Mouse (Mus musculus) midbrain, embryonic 14.5 days (tissue): ENCODE results near the gene Tnk2. TPM values are rescaled to one million over a fixed set of nuclear protein-coding genes. Genes with fewer than 3 reads are reported as not detected.
A peak's percentile ranks its signal among the peaks of the same experiment; 100 is the strongest.
"Not testable (repeated sequence)": the region's sequence is repeated elsewhere in the genome, so short reads cannot be mapped to it uniquely, and the experiment has no call there.

ENCODE experiments used
- ATAC-seq: fragments of 200-750 bp; cut with Nextera tagmentation; 2 replicates; pipeline ENCODE4 v1.8.0; 2017; ENCODE audit warnings: moderate number of reproducible peaks, moderate library complexity; ENCODE audit not compliant: low FRiP score, low TSS enrichment
- DNase-seq: peaks from one replicate; pipeline ENCODE4 v3.0.0-alpha.2; 2015
- H3K27ac ChIP-seq: fragments of 300-500 bp; sonication (generic); replicated peaks from 2 replicates; pipeline ENCODE4 v1.5.1; 2014; ENCODE audit warnings: mild to moderate bottlenecking, low read depth, low read length, moderate library complexity
- H3K27me3 ChIP-seq: fragments of 300-500 bp; sonication (generic); 2 replicates; pipeline ENCODE4 v1.6.1; 2014; ENCODE audit warnings: low read length, control low read depth, mixed read lengths; ENCODE audit not compliant: control insufficient read depth, insufficient read depth
- H3K36me3 ChIP-seq: fragments of 300-500 bp; sonication (generic); 2 replicates; pipeline ENCODE4 v1.6.1; 2014; ENCODE audit warnings: low read length, control low read depth; ENCODE audit not compliant: control insufficient read depth, insufficient read depth
- H3K4me1 ChIP-seq: fragments of 300-500 bp; sonication (generic); 2 replicates; pipeline ENCODE4 v1.6.1; 2014; ENCODE audit warnings: mild to moderate bottlenecking, antibody characterized with exemption, low read length, control low read depth; ENCODE audit not compliant: control insufficient read depth, insufficient read depth
- H3K4me2 ChIP-seq: fragments of 300-500 bp; sonication (generic); 2 replicates; pipeline ENCODE4 v1.6.1; 2014; ENCODE audit warnings: mild to moderate bottlenecking, low read length, moderate library complexity
- H3K4me3 ChIP-seq: fragments of 300-500 bp; sonication (generic); replicated peaks from 2 replicates; pipeline ENCODE4 v1.5.1; 2014; ENCODE audit warnings: low read depth, low read length
- H3K9ac ChIP-seq: fragments of 300-500 bp; sonication (generic); replicated peaks from 2 replicates; pipeline ENCODE4 v1.6.1; 2014; ENCODE audit warnings: mild to moderate bottlenecking, low read length, moderate library complexity
- H3K9me3 ChIP-seq: fragments of 300-500 bp; sonication (generic); 2 replicates; pipeline ENCODE4 v1.6.1; 2016; ENCODE audit warnings: low read length, control low read depth, mixed read lengths; ENCODE audit not compliant: control insufficient read depth
- WGBS: fragments of 180-500 bp; shearing (Covaris S2); extraction: QIAGEN DNeasy Blood & Tissue Kit; methylation state at CpG from one replicate; pipeline ENCODE4 v1.1.7; 2014; 5-methylcytosine and 5-hydroxymethylcytosine counted together
- polyA plus RNA-seq: library from polyadenylated mRNA; unstranded; fragments of >200 nt; fragmentation: Nextera tagmentation; extraction: Ambion mirVana; gene quantifications from 2 replicates; pipeline ENCODE4 v1.2.1, GENCODE M21; 2014

Tnk2 gene
- polyA plus RNA-seq, 1 experiment from 2014 or later = 17.6 TPM

- WGBS = 80% methylated on average over 2 of the region's 2 CpGs
- not testable (repeated sequence) for H3K27me3 ChIP-seq, H3K27ac ChIP-seq, H3K4me1 ChIP-seq, H3K9me3 ChIP-seq, DNase-seq, ATAC-seq, H3K4me2 ChIP-seq, H3K36me3 ChIP-seq, H3K9ac ChIP-seq, H3K4me3 ChIP-seq
Observed at GRCm38 (mm10) chr16:32640683-32641082, 3.0 kb upstream of the Tnk2 start.

- Histone ChIP-seq H3K4me3 (no peak overlapping the region), H3K27ac (no peak overlapping the region), H3K9me3 (no peaks in the 10 kb centered on the region), H3K27me3 (no peaks in the 10 kb centered on the region), H3K4me2 (no peak overlapping the region), H3K9ac (no peak overlapping the region), H3K36me3 (no peaks in the 10 kb centered on the region), H3K4me1 (peaks cover 18% of the 10 kb centered on the region)
- ATAC-seq (no peak), DNase-seq (no peak)
- 65% methylated on average over 20 of the region's 20 CpGs for WGBS
Observed at GRCm38 (mm10) chr16:32641440-32642219, 2.0 kb upstream of the Tnk2 start.

DNA sequence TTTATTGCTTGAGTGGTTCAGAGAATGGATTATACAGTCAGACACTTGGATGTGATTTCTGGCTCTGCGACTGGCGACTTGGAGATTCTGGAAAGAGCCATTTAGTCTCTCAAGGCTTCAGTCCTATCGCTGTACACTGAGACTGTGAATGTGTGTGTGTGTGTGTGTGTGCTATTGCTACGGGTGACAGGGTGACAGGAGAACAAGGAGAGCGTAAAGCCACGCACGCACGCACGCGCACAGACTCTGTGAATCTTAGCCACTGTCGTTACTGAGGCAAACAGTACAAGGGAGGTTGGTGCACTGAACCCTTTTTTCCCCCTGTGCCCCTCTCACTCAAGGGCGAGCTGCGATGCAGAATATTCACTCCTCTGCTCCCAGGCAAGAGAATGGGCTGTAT, 1.4 kb upstream of the Tnk2 start:
- H3K4me1 ChIP-seq = peaks cover 18% of the 10 kb centered on the region
- DNase-seq (peak; percentile 57), ATAC-seq (no peak)
- H3K9ac ChIP-seq = no peak overlapping the region
- WGBS = 40% methylated on average over 13 of the region's 13 CpGs
- no peaks in the 10 kb centered on the region for H3K27me3 ChIP-seq
- H3K36me3 ChIP-seq = no peaks in the 10 kb centered on the region
- no peak overlapping the region for H3K4me3 ChIP-seq
- peak overlapping the region; percentile 15; the same call in 1 of the 2 replicates for H3K4me2 ChIP-seq
- H3K9me3 ChIP-seq = no peaks in the 10 kb centered on the region
- no peak overlapping the region for H3K27ac ChIP-seq

DNA sequence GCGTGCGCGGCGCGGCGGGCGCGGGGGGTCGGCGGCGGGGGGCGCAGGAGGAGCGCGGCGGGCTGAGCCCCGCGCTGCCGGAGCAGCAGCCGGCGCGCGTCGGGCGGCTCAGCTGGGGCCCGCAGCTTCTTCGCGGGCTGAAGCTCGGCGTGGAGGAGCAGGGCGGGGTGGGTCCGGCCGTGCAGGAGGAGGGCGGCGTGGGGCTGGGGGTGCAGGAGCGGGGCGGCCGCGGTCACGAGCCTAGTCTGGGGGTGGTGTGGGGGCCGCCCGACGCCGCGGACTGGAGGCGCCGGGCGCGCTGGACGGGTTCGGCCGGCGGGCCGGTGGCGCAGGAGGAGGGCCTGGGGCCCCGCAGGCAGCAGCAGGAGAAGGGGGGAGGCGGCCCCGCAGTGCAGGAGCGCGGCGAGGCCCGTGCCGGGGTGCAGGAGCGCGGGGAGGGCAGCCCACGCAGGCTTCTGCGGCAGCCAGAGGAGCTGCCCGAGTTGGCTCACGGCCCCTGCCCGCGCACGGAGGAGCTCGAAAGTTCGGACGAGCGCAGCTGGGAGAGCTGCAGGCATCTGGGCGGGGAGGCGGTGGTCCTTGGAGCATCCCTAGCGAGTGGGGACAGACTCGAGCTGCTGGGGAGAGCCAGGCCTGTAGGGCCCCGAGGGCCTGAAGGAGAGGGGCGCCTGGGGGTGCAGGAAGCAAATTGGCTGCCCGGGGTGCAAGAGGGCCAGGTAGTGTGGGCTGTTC, 561 bp downstream of the Tnk2 start:
- H3K36me3 ChIP-seq = no peaks in the 10 kb centered on the region
- peak overlapping the region; percentile 85 for H3K4me2 ChIP-seq
- WGBS = under 1% methylated on average over 66 of the region's 82 CpGs
- H3K4me3 ChIP-seq = peak overlapping the region; percentile 90
- H3K27ac ChIP-seq = peak overlapping the region; percentile 89
- no peaks in the 10 kb centered on the region for H3K27me3 ChIP-seq
- H3K4me1 ChIP-seq = peaks cover 18% of the 10 kb centered on the region
- ATAC-seq (peak; percentile 74), DNase-seq (peak; percentile 71)
- no peaks in the 10 kb centered on the region for H3K9me3 ChIP-seq
- H3K9ac ChIP-seq = peak overlapping the region; percentile 83

GRCm38 (mm10) chr16:32644801-32645170, 1.1 kb downstream of the Tnk2 start:
- Histone ChIP-seq H3K4me3 (peak overlapping the region; percentile 90), H3K36me3 (no peaks in the 10 kb centered on the region), H3K9ac (peak overlapping the region; percentile 83), H3K27ac (peak overlapping the region; percentile 89), H3K4me1 (peaks cover 18% of the 10 kb centered on the region), H3K9me3 (no peaks in the 10 kb centered on the region), H3K4me2 (peak overlapping the region; percentile 85), H3K27me3 (no peaks in the 10 kb centered on the region)
- no peak for ATAC-seq
- WGBS = 11% methylated on average over 12 of the region's 12 CpGs
- DNase-seq = no peak

DNA sequence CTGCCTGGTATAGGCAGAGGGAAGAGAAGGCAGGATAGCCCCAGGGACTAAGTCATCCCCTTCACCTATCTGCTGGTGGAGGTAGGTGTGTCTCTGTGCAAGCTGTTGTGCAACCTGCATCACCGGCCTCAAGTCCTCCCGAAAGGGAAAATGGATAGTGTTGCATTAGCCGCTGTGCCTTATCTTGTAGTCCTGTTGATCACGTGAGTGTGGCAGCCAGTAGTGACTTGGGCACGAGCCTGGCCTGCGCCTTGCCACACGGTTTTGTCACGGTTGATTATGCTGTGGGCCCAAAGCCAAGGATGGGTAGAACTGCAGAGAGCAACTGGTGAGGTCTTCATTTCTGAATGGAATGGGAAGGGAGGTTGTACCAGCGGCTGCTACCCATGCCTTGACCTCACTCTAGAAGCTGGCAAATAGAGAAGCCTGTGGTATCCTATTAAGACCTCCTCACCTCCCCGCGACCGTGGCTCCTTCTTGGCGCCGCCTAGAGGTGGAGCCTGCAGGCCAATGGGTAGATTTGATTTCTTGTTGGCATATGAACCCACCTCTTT, 1.8 kb downstream of the Tnk2 start:
- peak; percentile 85 for DNase-seq

GRCm38 (mm10) chr16:32646014-32646413, 2.3 kb downstream of the Tnk2 start:
- DNase-seq (no peak), ATAC-seq (no peak)
- no peak overlapping the region for H3K9ac ChIP-seq
- H3K4me3 ChIP-seq = peak overlapping the region; percentile 90
- H3K4me1 ChIP-seq = peaks cover 18% of the 10 kb centered on the region
- no peaks in the 10 kb centered on the region for H3K9me3 ChIP-seq
- WGBS = 85% methylated on average over 9 of the region's 9 CpGs
- H3K4me2 ChIP-seq = peak overlapping the region; percentile 85
- H3K36me3 ChIP-seq = no peaks in the 10 kb centered on the region
- H3K27ac ChIP-seq = no peak overlapping the region
- H3K27me3 ChIP-seq = no peaks in the 10 kb centered on the region

More for the DNA sequence above, 1.8 kb downstream of the Tnk2 start:
- ATAC-seq = peak; percentile 47; the same call in 1 of the 2 replicates
- H3K4me1 ChIP-seq = peaks cover 18% of the 10 kb centered on the region
- peak overlapping the region; percentile 85 for H3K4me2 ChIP-seq
- H3K27me3 ChIP-seq = no peaks in the 10 kb centered on the region
- H3K27ac ChIP-seq = peak overlapping the region; percentile 89; the same call in 1 of the 2 replicates
- H3K9ac ChIP-seq = peak overlapping the region; percentile 83
- H3K4me3 ChIP-seq = peak overlapping the region; percentile 90
- no peaks in the 10 kb centered on the region for H3K9me3 ChIP-seq
- H3K36me3 ChIP-seq = no peaks in the 10 kb centered on the region
- WGBS = 11% methylated on average over 14 of the region's 14 CpGs

- Histone ChIP-seq H3K9me3 (no peaks in the 10 kb centered on the region), H3K4me2 (no peak overlapping the region), H3K36me3 (no peaks in the 10 kb centered on the region), H3K4me1 (peaks cover 18% of the 10 kb centered on the region), H3K9ac (no peak overlapping the region), H3K27ac (no peak overlapping the region), H3K4me3 (no peak overlapping the region), H3K27me3 (no peaks in the 10 kb centered on the region)
- ATAC-seq (no peak), DNase-seq (no peak)
Observed at GRCm38 (mm10) chr16:32647712-32648111, 4.0 kb downstream of the Tnk2 start.
